Mouse (Mus musculus) spleen, adult 2 months (tissue): Measurements from ENCODE around the gene Mettl8. TPM values are rescaled to one million over a fixed set of nuclear protein-coding genes. Genes with fewer than 3 reads are reported as not detected.

Source experiments
- DNase-seq, 2 experiments: peaks; one replicate each; pipeline versions ENCODE4 v3.0.0 to v3.0.0-alpha.2; 2012 to 2021; ENCODE audit warnings: low spot score in 2 of 2, low read depth in 1 of 2
- H3K27ac ChIP-seq: fragments of 200-500 bp; 2 replicates; pipeline ENCODE4 v1.5.1; 2012; ENCODE audit warnings: low read length, inconsistent platforms; ENCODE audit not compliant: insufficient read depth
- H3K27me3 ChIP-seq: fragments of 200-500 bp; 2 replicates; pipeline ENCODE4 v1.6.1; 2012; ENCODE audit warnings: mild to moderate bottlenecking, moderate library complexity, low read length, inconsistent platforms; ENCODE audit not compliant: control insufficient read depth, insufficient read depth
- H3K36me3 ChIP-seq: fragments of 200-500 bp; 2 replicates; pipeline ENCODE4 v1.6.1; 2012; ENCODE audit warnings: mild to moderate bottlenecking, low read length, inconsistent platforms; ENCODE audit not compliant: control insufficient read depth, insufficient read depth
- H3K4me1 ChIP-seq: fragments of 200-500 bp; 2 replicates; pipeline ENCODE4 v1.6.1; 2011; ENCODE audit warnings: inconsistent platforms; ENCODE audit not compliant: control insufficient read depth, insufficient read depth, insufficient read length
- H3K4me3 ChIP-seq: fragments of 200-500 bp; 2 replicates; pipeline ENCODE4 v1.5.1; 2011; ENCODE audit warnings: mild to moderate bottlenecking, inconsistent platforms; ENCODE audit not compliant: insufficient read depth, insufficient read length; ENCODE audit errors: extremely low read depth
- CTCF ChIP-seq: fragments of 200-500 bp; IDR thresholded peaks from 2 replicates; pipeline ENCODE4 v1.5.1; 2011; ENCODE audit warnings: mild to moderate bottlenecking, inconsistent platforms; ENCODE audit not compliant: insufficient read depth, insufficient read length, insufficient replicate concordance; ENCODE audit errors: extremely low read depth
- POLR2A ChIP-seq: fragments of 200-500 bp; IDR thresholded peaks from 2 replicates; pipeline ENCODE4 v1.6.1; 2011; ENCODE audit warnings: low read depth, low read length, inconsistent platforms
- WGBS: fragments of 180-500 bp; shearing (Covaris S2); methylation state at CpG from one replicate; pipeline ENCODE4 v1.1.7; 2018; 5-methylcytosine and 5-hydroxymethylcytosine counted together
- polyA plus RNA-seq: library from polyadenylated mRNA; depleted of rRNA; stranded (reverse); fragments of >200 nt; gene quantifications from 2 replicates; pipeline ENCODE4 v1.2.3, GENCODE M21; 2012; rRNA removed

Mettl8 gene
- polyA plus RNA-seq, 1 experiment: 3.5 TPM

DNA sequence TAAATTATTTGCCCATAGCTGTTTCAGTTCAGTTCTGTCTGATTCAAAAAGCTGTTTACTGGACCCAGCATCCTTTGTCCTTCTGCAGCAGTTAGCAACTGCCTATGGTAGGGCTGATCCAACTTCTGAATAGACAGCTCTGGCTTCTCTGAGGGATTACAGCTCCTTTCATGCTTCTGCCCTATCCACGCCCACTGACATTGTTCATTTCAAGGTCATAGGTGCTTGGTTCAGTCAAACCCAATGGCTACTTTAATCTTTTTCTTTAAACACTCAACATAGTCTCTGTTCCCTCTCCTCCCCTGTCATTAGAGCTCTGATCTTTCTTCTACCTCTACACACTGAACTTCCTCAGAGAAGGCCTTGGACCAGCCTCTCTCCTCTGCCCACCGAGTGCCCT is 136.9 kb downstream of the Mettl8 start:
- WGBS: 93% methylated on average over 2 of the region's 2 CpGs
- no peak overlapping the region for H3K27ac ChIP-seq
- H3K27me3 ChIP-seq: no peaks in the 10 kb centered on the region
- TF ChIP-seq POLR2A (no peak), CTCF (no peak)
- H3K4me1 ChIP-seq: no peaks in the 10 kb centered on the region; the same call in 1 of the 2 replicates
- H3K36me3 ChIP-seq: no peaks in the 10 kb centered on the region
- DNase-seq: no peak
- H3K4me3 ChIP-seq: no peak overlapping the region

Other genes starting within 250 kb of the Mettl8 start
- 8.4 and 9.6 TPM in 2 replicates for gene Tlk1, start 229.9 kb downstream of the Mettl8 start, polyA plus RNA-seq
- gene Dcaf17, start 255 bp downstream of the Mettl8 start, polyA plus RNA-seq: 2.8 and 2.9 TPM in 2 replicates
- gene Cybrd1, start 62.3 kb upstream of the Mettl8 start, polyA plus RNA-seq: 1.1 and 1.2 TPM in 2 replicates
- gene Dync1i2, start 156.1 kb upstream of the Mettl8 start, polyA plus RNA-seq: 6.2 and 7.7 TPM in 2 replicates